Mouse (Mus musculus) C2C12 (cell line): Measurements from ENCODE around the gene Dnajc28.

Source experiments
- CTCF ChIP-seq: IDR thresholded peaks from one replicate; pipeline ENCODE4 v1.5.1; 2011; ENCODE audit not compliant: control insufficient read depth, insufficient read depth, insufficient read length
- MYOD1 ChIP-seq: IDR thresholded peaks from one replicate; pipeline ENCODE4 v1.6.1; 2011; ENCODE audit warnings: low read depth; ENCODE audit not compliant: control insufficient read depth, insufficient read length
- MYOG ChIP-seq: IDR thresholded peaks from one replicate; pipeline ENCODE4 v1.6.1; 2011; ENCODE audit not compliant: control insufficient read depth, insufficient read length; ENCODE audit errors: extremely low read depth
- USF1 ChIP-seq: IDR thresholded peaks from one replicate; pipeline ENCODE4 v1.6.1; 2011; ENCODE audit warnings: low read depth, mild to moderate bottlenecking, control low read depth, moderate library complexity

GRCm38 (mm10) chr16:91629749-91630148 lies 10.9 kb upstream of the Dnajc28 start:
- TF ChIP-seq CTCF (no peak), MYOD1 (no peak), USF1 (no peak), MYOG (no peak)
